Mouse (Mus musculus) CD4-positive, CD25-positive, alpha-beta regulatory T cell, adult 9 weeks (primary cell): ENCODE results near the gene Btbd35f5. TPM values are rescaled to one million over a fixed set of nuclear protein-coding genes. Genes with fewer than 3 reads are reported as not detected.

ENCODE experiments used
- polyA plus RNA-seq: library from polyadenylated mRNA; unstranded; fragments of 100-300 nt; shearing (Covaris generic); gene quantifications from one replicate; pipeline ENCODE4 v1.2.1, GENCODE M21; 2017

The Btbd35f5 gene
- polyA plus RNA-seq, result not detected

GRCm38 (mm10) chrX:32973597-32973996 is at the start of gene Btbd35f5:
TSS of gene Btbd35f5 (plus strand) at chrX:32973897.

DNA sequence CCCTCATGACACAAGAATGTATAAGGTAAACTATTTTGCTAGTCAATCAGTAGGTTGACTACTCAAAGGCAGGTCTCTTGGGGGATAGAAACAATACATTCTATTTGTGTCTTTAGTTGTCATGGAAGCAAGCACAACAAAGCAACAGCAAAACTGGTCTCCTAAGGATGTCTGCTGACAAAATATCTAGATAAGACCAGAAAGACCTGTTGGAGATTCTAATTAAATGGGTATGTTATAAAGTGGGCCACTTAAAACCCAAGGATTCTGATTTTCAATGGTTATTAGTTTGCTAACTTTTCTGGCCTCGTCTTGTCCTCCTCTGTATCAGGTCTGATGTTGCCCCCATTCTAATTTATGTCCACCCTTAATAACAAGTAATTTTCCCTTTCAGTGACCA is 32.2 kb upstream of the Btbd35f5 start, which contains the start of gene Gm21789:
Gene Gm21789, plus strand, starts transcription at position 301 of the 400 bp plus-strand sequence.

Other genes with a start within 250 kb of the Btbd35f5 start
- not detected for gene Btbd35f21, start 247.8 kb upstream of the Btbd35f5 start, polyA plus RNA-seq
- not detected for gene Btbd35f30, start 79.3 kb upstream of the Btbd35f5 start, polyA plus RNA-seq
- gene Gm21789, start 32.1 kb upstream of the Btbd35f5 start, polyA plus RNA-seq, result not detected